Mouse (Mus musculus) heart, embryonic 12.5 days (tissue): ENCODE results near the gene Grb2. TPM values are rescaled to one million over a fixed set of nuclear protein-coding genes. Genes with fewer than 3 reads are reported as not detected.

Experiments used
- ATAC-seq: fragments of 200-750 bp; cut with Nextera tagmentation; 2 replicates; pipeline ENCODE4 v1.8.0; 2017; ENCODE audit warnings: moderate TSS enrichment, moderate library complexity; ENCODE audit not compliant: insufficient number of reproducible peaks, low FRiP score
- H3K27ac ChIP-seq: fragments of 300-500 bp; sonication (generic); 2 replicates; pipeline ENCODE4 v1.5.1; 2016; ENCODE audit warnings: mild to moderate bottlenecking, moderate library complexity; ENCODE audit not compliant: poor library complexity, severe bottlenecking
- H3K27me3 ChIP-seq: fragments of 300-500 bp; sonication (generic); replicated peaks from 2 replicates; pipeline ENCODE4 v1.6.1; 2016; ENCODE audit warnings: mild to moderate bottlenecking, moderate library complexity
- H3K36me3 ChIP-seq: fragments of 300-500 bp; sonication (generic); 2 replicates; pipeline ENCODE4 v1.6.1; 2016; ENCODE audit warnings: mild to moderate bottlenecking, moderate library complexity
- H3K4me1 ChIP-seq: fragments of 300-500 bp; sonication (generic); replicated peaks from 2 replicates; pipeline ENCODE4 v1.6.1; 2016; ENCODE audit warnings: mild to moderate bottlenecking
- H3K4me2 ChIP-seq: fragments of 300-500 bp; sonication (generic); 2 replicates; pipeline ENCODE4 v1.6.1; 2016; ENCODE audit warnings: mild to moderate bottlenecking, moderate library complexity
- H3K4me3 ChIP-seq: fragments of 300-500 bp; sonication (generic); 2 replicates; pipeline ENCODE4 v1.5.1; 2016; ENCODE audit warnings: mild to moderate bottlenecking
- H3K9ac ChIP-seq: fragments of 300-500 bp; sonication (generic); 2 replicates; pipeline ENCODE4 v1.6.1; 2016; ENCODE audit warnings: mild to moderate bottlenecking, moderate library complexity
- H3K9me3 ChIP-seq: fragments of 300-500 bp; sonication (generic); replicated peaks from 2 replicates; pipeline ENCODE4 v1.6.1; 2016; ENCODE audit warnings: mild to moderate bottlenecking, moderate library complexity
- WGBS: fragments of 180-500 bp; shearing (Covaris S2); methylation state at CpG from one replicate; pipeline ENCODE4 v1.1.7; 2016; 5-methylcytosine and 5-hydroxymethylcytosine counted together
- polyA plus RNA-seq: library from polyadenylated mRNA; unstranded; fragments of >200 nt; fragmentation: Nextera tagmentation; extraction: Ambion mirVana; gene quantifications from 2 replicates; pipeline ENCODE4 v1.2.1, GENCODE M21; 2016

The Grb2 gene
- polyA plus RNA-seq, 1 experiment from 2014 or later = 95.9 TPM

- WGBS = 49% methylated on average over 11 of the region's 11 CpGs
- H3K27ac ChIP-seq = no peak overlapping the region; the same call in 1 of the 2 replicates
These were observed 81.4 kb downstream of the Grb2 start for GRCm38 (mm10) chr11:115626824-115627616.

GRCm38 (mm10) chr11:115625877-115626276, 82.5 kb downstream of the Grb2 start:
- Histone ChIP-seq H3K4me3 (no peak overlapping the region), H3K36me3 (peaks cover 32% of the 10 kb centered on the region), H3K4me1 (peaks cover 14% of the 10 kb centered on the region), H3K27ac (no peak overlapping the region), H3K9ac (no peak overlapping the region), H3K27me3 (no peaks in the 10 kb centered on the region), H3K9me3 (no peaks in the 10 kb centered on the region), H3K4me2 (no peak overlapping the region)
- 81% methylated on average over 9 of the region's 9 CpGs for WGBS
- no peak for ATAC-seq

More at GRCm38 (mm10) chr11:115626824-115627616, 81.4 kb downstream of the Grb2 start:
- H3K9me3 ChIP-seq = no peaks in the 10 kb centered on the region
- H3K36me3 ChIP-seq = peaks cover 23% of the 10 kb centered on the region
- H3K27me3 ChIP-seq = no peaks in the 10 kb centered on the region
- no peak for ATAC-seq
- peak overlapping the region; percentile 79 for H3K4me3 ChIP-seq
- peaks cover 14% of the 10 kb centered on the region for H3K4me1 ChIP-seq
- peak overlapping the region; percentile 93 for H3K4me2 ChIP-seq
- H3K9ac ChIP-seq = peak overlapping the region; percentile 83

GRCm38 (mm10) chr11:115623487-115624070, 84.8 kb downstream of the Grb2 start:
- no peak for ATAC-seq
- H3K9me3 ChIP-seq = no peaks in the 10 kb centered on the region
- no peak overlapping the region for H3K9ac ChIP-seq
- peaks cover 53% of the 10 kb centered on the region for H3K36me3 ChIP-seq
- WGBS = 77% methylated on average over 9 of the region's 9 CpGs
- no peaks in the 10 kb centered on the region for H3K27me3 ChIP-seq
- H3K4me1 ChIP-seq = peaks cover 14% of the 10 kb centered on the region
- no peak overlapping the region for H3K4me3 ChIP-seq
- no peak overlapping the region for H3K4me2 ChIP-seq
- H3K27ac ChIP-seq = no peak overlapping the region

DNA sequence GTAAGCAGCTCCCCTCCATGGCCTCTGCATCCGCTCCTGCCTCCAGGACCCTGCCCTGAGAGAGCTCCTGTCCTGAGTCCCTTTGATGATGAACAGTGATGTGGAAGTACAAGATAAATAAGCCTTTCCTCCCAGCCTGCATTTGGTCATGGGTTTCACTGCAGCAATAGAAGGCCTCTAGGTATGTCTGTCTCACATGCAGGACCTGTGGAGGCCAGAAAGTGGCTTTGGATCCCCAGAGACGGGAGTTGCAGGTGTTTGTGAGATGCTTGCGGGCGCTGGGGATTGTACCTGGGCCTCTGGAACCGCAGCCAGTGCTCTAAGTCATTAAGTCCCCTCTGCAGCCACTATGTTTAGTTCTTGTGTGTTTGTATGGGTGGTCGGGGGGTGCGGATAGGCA, 88.4 kb downstream of the Grb2 start:
- Histone ChIP-seq H3K9me3 (no peaks in the 10 kb centered on the region), H3K4me3 (no peak overlapping the region), H3K27me3 (no peaks in the 10 kb centered on the region), H3K4me1 (peaks cover 16% of the 10 kb centered on the region), H3K9ac (no peak overlapping the region), H3K4me2 (no peak overlapping the region), H3K27ac (no peak overlapping the region), H3K36me3 (peaks cover 81% of the 10 kb centered on the region)
- no peak for ATAC-seq
- 91% methylated on average over 7 of the region's 7 CpGs for WGBS

- no peak overlapping the region for H3K27ac ChIP-seq
- no peak for ATAC-seq
- peaks cover 84% of the 10 kb centered on the region for H3K36me3 ChIP-seq
- H3K4me2 ChIP-seq = no peak overlapping the region
- H3K4me1 ChIP-seq = peaks cover 26% of the 10 kb centered on the region
- no peaks in the 10 kb centered on the region for H3K27me3 ChIP-seq
- no peaks in the 10 kb centered on the region for H3K9me3 ChIP-seq
- H3K9ac ChIP-seq = no peak overlapping the region
- 89% methylated on average over 16 of the region's 16 CpGs for WGBS
- H3K4me3 ChIP-seq = no peak overlapping the region
These were observed 89.5 kb downstream of the Grb2 start for GRCm38 (mm10) chr11:115618732-115619516.

GRCm38 (mm10) chr11:115618001-115618400, 90.4 kb downstream of the Grb2 start:
- H3K9ac ChIP-seq = no peak overlapping the region
- 92% methylated on average over 2 of the region's 2 CpGs for WGBS
- no peak for ATAC-seq
- H3K27ac ChIP-seq = no peak overlapping the region
- H3K9me3 ChIP-seq = no peaks in the 10 kb centered on the region
- no peak overlapping the region for H3K4me2 ChIP-seq
- H3K4me3 ChIP-seq = no peak overlapping the region
- H3K36me3 ChIP-seq = peaks cover 75% of the 10 kb centered on the region
- no peaks in the 10 kb centered on the region for H3K27me3 ChIP-seq
- H3K4me1 ChIP-seq = peaks cover 33% of the 10 kb centered on the region

GRCm38 (mm10) chr11:115616893-115617292, 91.5 kb downstream of the Grb2 start:
- H3K36me3 ChIP-seq = peaks cover 65% of the 10 kb centered on the region
- WGBS = 72% methylated on average over 6 of the region's 6 CpGs
- no peak overlapping the region for H3K4me3 ChIP-seq
- H3K9ac ChIP-seq = no peak overlapping the region
- H3K4me1 ChIP-seq = peaks cover 35% of the 10 kb centered on the region
- H3K27ac ChIP-seq = 0 out of 2 replicates have a peak overlapping the region, but pooled peaks have one; percentile 14
- ATAC-seq = no peak
- H3K9me3 ChIP-seq = no peaks in the 10 kb centered on the region
- H3K27me3 ChIP-seq = no peaks in the 10 kb centered on the region
- no peak overlapping the region for H3K4me2 ChIP-seq

DNA sequence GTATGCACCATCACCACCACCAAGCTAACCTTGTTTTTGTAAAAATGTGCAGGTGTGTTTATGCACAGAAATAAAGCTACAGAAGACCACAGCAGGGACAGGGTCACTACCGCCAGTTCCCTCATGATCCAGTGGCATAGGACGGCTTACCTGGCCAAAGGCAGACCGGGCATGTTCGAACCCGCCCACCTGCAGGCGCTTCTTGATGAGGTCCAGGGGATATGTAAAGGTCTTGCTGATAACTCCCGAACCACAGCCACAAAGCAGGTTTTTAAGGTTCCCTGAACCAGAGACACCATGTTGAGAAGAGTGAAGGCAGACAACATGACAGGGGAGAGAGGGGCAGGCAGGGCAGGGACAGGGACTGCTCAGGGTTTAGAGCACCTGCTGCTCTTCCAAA, 92.0 kb downstream of the Grb2 start:
- Histone ChIP-seq H3K36me3 (peaks cover 61% of the 10 kb centered on the region), H3K4me1 (peaks cover 39% of the 10 kb centered on the region), H3K4me2 (no peak overlapping the region), H3K9ac (no peak overlapping the region), H3K27me3 (no peaks in the 10 kb centered on the region), H3K27ac (no peak overlapping the region), H3K9me3 (no peaks in the 10 kb centered on the region), H3K4me3 (no peak overlapping the region)
- no peak for ATAC-seq
- WGBS = 86% methylated on average over 7 of the region's 7 CpGs

GRCm38 (mm10) chr11:115615875-115616274, 92.5 kb downstream of the Grb2 start:
- 85% methylated on average over 6 of the region's 6 CpGs for WGBS
- Histone ChIP-seq H3K4me2 (no peak overlapping the region), H3K9ac (0 out of 2 replicates have a peak overlapping the region, but pooled peaks have one; percentile 27), H3K4me3 (no peak overlapping the region), H3K27ac (no peak overlapping the region), H3K36me3 (peaks cover 56% of the 10 kb centered on the region), H3K27me3 (no peaks in the 10 kb centered on the region), H3K4me1 (peaks cover 39% of the 10 kb centered on the region), H3K9me3 (no peaks in the 10 kb centered on the region)
- ATAC-seq = no peak

DNA sequence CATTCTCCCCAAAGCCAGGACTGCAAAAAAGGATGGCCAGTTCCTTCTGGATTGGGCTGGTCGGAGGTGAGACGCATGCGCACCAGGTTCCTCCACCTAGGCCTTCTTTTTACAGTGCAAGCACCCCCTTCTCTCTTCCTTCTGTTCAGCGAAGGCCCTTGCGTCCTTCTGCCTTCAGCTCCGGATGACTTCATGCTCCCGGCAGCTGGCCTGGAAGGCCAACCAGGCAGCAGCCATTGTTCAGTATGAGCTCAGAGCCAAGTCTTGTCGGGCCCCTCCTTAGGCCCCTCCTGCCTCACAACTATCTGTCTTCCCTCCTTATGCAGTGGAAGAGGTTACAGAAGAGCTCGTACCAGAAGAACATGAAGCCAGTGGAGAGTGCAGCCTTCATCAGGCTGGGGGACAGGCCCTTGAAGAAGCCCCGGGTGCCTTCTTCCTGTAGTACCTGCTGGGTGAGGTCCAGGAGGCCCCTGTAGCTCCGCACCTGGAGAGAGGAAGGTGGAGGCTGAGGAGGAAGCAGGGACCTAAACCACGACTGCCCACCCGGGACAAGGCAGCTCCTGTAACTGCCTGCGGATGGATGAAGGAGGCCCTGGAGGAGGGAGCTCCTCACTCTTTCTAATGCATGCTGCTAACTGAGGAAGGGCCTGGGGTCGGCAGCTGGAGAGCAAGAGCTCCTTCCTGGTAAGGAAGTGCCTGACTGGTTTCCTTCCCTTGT, 93.1 kb downstream of the Grb2 start:
- Histone ChIP-seq H3K27me3 (no peaks in the 10 kb centered on the region), H3K4me1 (peaks cover 39% of the 10 kb centered on the region), H3K36me3 (peaks cover 50% of the 10 kb centered on the region), H3K9ac (0 out of 2 replicates have a peak overlapping the region, but pooled peaks have one; percentile 27), H3K4me2 (no peak overlapping the region; the same call in 1 of the 2 replicates), H3K9me3 (no peaks in the 10 kb centered on the region), H3K4me3 (no peak overlapping the region), H3K27ac (peak overlapping the region; percentile 10)
- ATAC-seq = no peak
- WGBS = 70% methylated on average over 15 of the region's 15 CpGs
